Mouse (Mus musculus): ENCODE data around the gene Sptan1. TPM values are rescaled to one million over a fixed set of nuclear protein-coding genes. Genes with fewer than 3 reads are reported as not detected.

Sptan1 gene
- total and polyA plus RNA-seq, 3 experiments, result 26.2 to 29.5 TPM; not detected in 1

DNA sequence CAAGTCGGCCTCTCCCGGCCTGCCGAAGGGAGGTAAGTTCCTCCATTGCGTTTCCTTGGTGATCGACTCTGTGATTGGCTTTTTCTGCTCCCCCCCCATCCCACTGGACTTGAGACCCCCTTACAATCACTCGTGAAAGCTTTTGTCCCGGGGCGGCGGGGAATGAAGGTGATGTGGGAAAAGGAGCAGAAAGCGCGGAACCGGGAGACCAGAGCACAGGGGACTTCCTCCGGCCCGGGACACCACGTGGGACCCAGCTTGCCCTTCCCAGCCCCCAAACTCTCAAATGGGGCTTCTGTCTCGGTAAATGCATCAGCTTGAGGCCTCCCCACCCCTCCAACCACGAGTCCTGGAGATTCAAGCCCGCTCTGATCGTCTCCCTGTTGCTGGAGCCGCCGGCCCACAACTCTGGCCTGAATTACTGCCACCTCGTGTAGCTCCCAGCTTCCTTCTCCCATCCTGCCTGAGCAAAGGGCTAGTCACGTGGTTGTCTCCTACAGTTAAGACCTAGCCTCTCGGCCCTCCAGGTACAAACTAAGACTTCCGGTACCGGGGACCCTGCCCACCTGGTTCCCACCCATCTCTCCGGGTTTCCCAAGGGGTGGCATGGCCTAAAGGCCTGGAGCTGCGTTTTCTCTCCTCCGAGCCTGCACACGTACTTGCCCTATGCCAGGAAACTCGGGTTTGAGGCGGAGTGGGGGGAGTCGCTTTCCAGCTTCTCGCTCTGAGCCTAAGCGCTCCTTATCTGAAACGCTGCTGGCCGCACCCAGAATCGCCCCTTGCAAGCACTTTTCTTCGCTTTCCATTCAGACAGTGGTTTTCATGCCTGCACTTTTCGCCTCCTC, 97.1 kb downstream of the Sptan1 start:
- Histone ChIP-seq H3K9ac (ENCODE audit: control insufficient read depth, low read depth, low read length, poor library complexity, severe bottlenecking) (peak overlapping the region; percentile 99), H3K4me3 (ENCODE audit: control insufficient read depth in 1 of 2, insufficient read depth in 1 of 2, low read depth in 2 of 2, low read length in 2 of 2) (peak overlapping the region; percentile 86 to 94), H3K4me1 (ENCODE audit: control insufficient read depth in 1 of 2, insufficient read depth in 2 of 2, low read length in 2 of 2) (peaks cover 3 to 9% of the 10 kb centered on the region in 2 experiments; a peak in 3 of 4 replicates), H3K79me2 (ENCODE audit: control insufficient read depth, insufficient read depth, low read length, poor library complexity) (peaks cover 56% of the 10 kb centered on the region), H3K27ac (ENCODE audit: control insufficient read depth, low read depth, low read length) (peak overlapping the region; percentile 97), H3K27me3 (ENCODE audit: control insufficient read depth in 1 of 2, insufficient read depth in 2 of 2, low read length in 2 of 2) (no peaks in the 10 kb centered on the region), H3K9me3 (replicated peaks; ENCODE audit: insufficient read depth, low read length) (no peaks in the 10 kb centered on the region), H3K36me3 (ENCODE audit: control insufficient read depth in 1 of 2, insufficient read depth in 2 of 2, low read length in 2 of 2) (peaks cover 0 to 15% of the 10 kb centered on the region in 2 experiments; a peak in 3 of 4 replicates)
- DNase-seq (ENCODE audit: low read depth, low spot score), result peak; percentile 92
- peak; percentile 69 for TF ChIP-seq NELFE (IDR thresholded peaks at IDR 0.05; ENCODE audit: low read depth, low read length)
- TF ChIP-seq MAFK (IDR thresholded peaks at IDR 0.05; ENCODE audit: borderline replicate concordance, low read depth, low read length), result no peak
- TF ChIP-seq EP300 (IDR thresholded peaks at IDR 0.05; ENCODE audit: low read depth in 1 of 2, low read length in 2 of 2), result peak; percentile 38 to 47
- TF ChIP-seq MYC (IDR thresholded peaks at IDR 0.05; ENCODE audit: low read depth, low read length), result peak; percentile 98
- TF ChIP-seq UBTF (IDR thresholded peaks at IDR 0.05; ENCODE audit: borderline replicate concordance, insufficient read depth, low read depth, low read length), result 0 out of 2 replicates have a peak, but pooled peaks have one; percentile 12
- TF ChIP-seq ETS1 (IDR thresholded peaks at IDR 0.05; ENCODE audit: low read depth, low read length), result peak; percentile 48
- 0 out of 2 replicates have a peak, but pooled peaks have one; percentile 7 for TF ChIP-seq BHLHE40 (IDR thresholded peaks at IDR 0.05; ENCODE audit: borderline replicate concordance, low read depth, low read length)
- 0 out of 2 replicates have a peak, but pooled peaks have one; percentile 14 for TF ChIP-seq MYB (IDR thresholded peaks at IDR 0.05; ENCODE audit: low read depth, low read length)
- TF ChIP-seq MAX (IDR thresholded peaks at IDR 0.05; ENCODE audit: low read length), result peak; percentile 98
- no peak for TF ChIP-seq CHD2 (IDR thresholded peaks at IDR 0.05; ENCODE audit: low read length)
- TF ChIP-seq NRF1 (IDR thresholded peaks at IDR 0.05; ENCODE audit: insufficient read depth, low read depth, low read length, poor library complexity, severe bottlenecking), result no peak
- no peak for TF ChIP-seq CHD1 (IDR thresholded peaks at IDR 0.05; ENCODE audit: low read depth, low read length)
- TF ChIP-seq RCOR1 (IDR thresholded peaks at IDR 0.05; ENCODE audit: low read depth, low read length), result peak; percentile 62; the same call in 1 of the 2 replicates
- TF ChIP-seq SIN3A (IDR thresholded peaks at IDR 0.05; ENCODE audit: low read length), result peak; percentile 87
- no peak for TF ChIP-seq E2F4 (IDR thresholded peaks at IDR 0.05; ENCODE audit: borderline replicate concordance, low read depth, low read length)
- TF ChIP-seq POLR2A (IDR thresholded peaks at IDR 0.05; ENCODE audit: control insufficient read depth in 1 of 2, insufficient read depth in 1 of 2, low read depth in 1 of 2, low read length in 2 of 2, poor library complexity in 1 of 2), result peak; percentile 47 to 86
- TF ChIP-seq USF1 (IDR thresholded peaks at IDR 0.05; ENCODE audit: low read depth, low read length), result peak; percentile 93
- TF ChIP-seq GATA1 (IDR thresholded peaks at IDR 0.05; ENCODE audit: low read depth, low read length), result peak; percentile 64
- TF ChIP-seq POLR2AphosphoS2 (IDR thresholded peaks at IDR 0.05; ENCODE audit: low read length), result peak; percentile 82
- no peak for TF ChIP-seq GABPA (IDR thresholded peaks at IDR 0.05; ENCODE audit: low read depth, low read length)
- TF ChIP-seq POLR2AphosphoS5 (IDR thresholded peaks at IDR 0.05; ENCODE audit: borderline replicate concordance, low read depth, low read length), result peak; percentile 8; the same call in 1 of the 2 replicates
- peak; percentile 97 for TF ChIP-seq MXI1 (IDR thresholded peaks at IDR 0.05; ENCODE audit: low read depth, low read length)
- TF ChIP-seq USF2 (IDR thresholded peaks at IDR 0.05; ENCODE audit: borderline replicate concordance in 1 of 2, insufficient read depth in 1 of 2, low read depth in 1 of 2, low read length in 2 of 2), result peak; percentile 19 to 54; a peak in 2 of 4 replicates
- peak; percentile 81 for TF ChIP-seq TBP (IDR thresholded peaks at IDR 0.05; ENCODE audit: low read depth, low read length)
- peak; percentile 50 for TF ChIP-seq KAT2A (conservative IDR thresholded peaks at IDR 0.05; ENCODE audit: low read depth, low read length)
- TF ChIP-seq TCF12 (IDR thresholded peaks at IDR 0.05; ENCODE audit: low read depth, low read length), result peak; percentile 51
- TF ChIP-seq ELF1 (IDR thresholded peaks at IDR 0.05; ENCODE audit: low read depth, low read length), result peak; percentile 71
- TF ChIP-seq HCFC1 (IDR thresholded peaks at IDR 0.05; ENCODE audit: low read depth, low read length), result no peak; the same call in none of the 2 replicates
